Mouse (Mus musculus): ENCODE measurements around the gene Ifi47.

DNA sequence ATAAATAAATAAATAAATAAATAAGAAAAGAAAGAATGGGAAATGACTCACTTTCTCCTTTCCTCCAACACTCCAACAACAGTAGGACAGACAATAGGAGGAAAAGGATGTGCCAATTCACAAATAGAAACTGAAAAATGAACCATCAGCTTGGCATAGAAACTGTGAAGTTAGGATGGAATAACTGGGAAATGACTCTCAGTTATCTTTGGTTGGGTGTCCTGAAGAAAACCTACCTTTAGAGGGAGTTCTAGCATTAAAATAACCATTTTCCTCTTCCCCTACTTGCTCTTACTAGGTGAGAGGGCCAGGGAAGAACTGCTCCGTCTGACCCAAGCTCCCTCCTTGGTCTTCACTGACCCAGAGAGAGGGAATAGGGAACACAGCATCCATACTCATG lies 29.4 kb downstream of the Ifi47 start:
- no peak for TF ChIP-seq CTCF (IDR thresholded peaks at IDR 0.05; ENCODE audit: borderline replicate concordance, control insufficient read depth, extremely low read depth, insufficient read depth, low read length, poor library complexity)
- TF ChIP-seq POLR2A (IDR thresholded peaks at IDR 0.05; ENCODE audit: control insufficient read depth, extremely low read depth, insufficient read depth, low read length, poor library complexity) = no peak
